Mouse (Mus musculus) embryonic facial prominence, embryonic 10.5 days (tissue): ENCODE data around the gene Usp48. TPM values are rescaled to one million over a fixed set of nuclear protein-coding genes. Genes with fewer than 3 reads are reported as not detected.

ENCODE experiments used
- DNase-seq: peaks from one replicate; pipeline ENCODE4 v3.0.0-alpha.2; 2017; ENCODE audit warnings: low spot score
- H3K27ac ChIP-seq: fragments of 300-500 bp; sonication (generic); replicated peaks from 2 replicates; pipeline ENCODE4 v1.5.1; 2016; ENCODE audit warnings: mild to moderate bottlenecking
- H3K27me3 ChIP-seq: fragments of 300-500 bp; sonication (generic); replicated peaks from 2 replicates; pipeline ENCODE4 v1.6.1; 2016; ENCODE audit warnings: low read depth, mild to moderate bottlenecking; ENCODE audit not compliant: poor library complexity, severe bottlenecking
- H3K36me3 ChIP-seq: fragments of 300-500 bp; sonication (generic); replicated peaks from 2 replicates; pipeline ENCODE4 v1.6.1; 2016; ENCODE audit warnings: mild to moderate bottlenecking, moderate library complexity
- H3K4me1 ChIP-seq: fragments of 300-500 bp; sonication (generic); 2 replicates; pipeline ENCODE4 v1.6.1; 2016
- H3K4me3 ChIP-seq: fragments of 300-500 bp; sonication (generic); 2 replicates; pipeline ENCODE4 v1.5.1; 2016; ENCODE audit warnings: mild to moderate bottlenecking, moderate library complexity
- H3K9me3 ChIP-seq: fragments of 300-500 bp; sonication (generic); 2 replicates; pipeline ENCODE4 v1.6.1; 2016; ENCODE audit warnings: mild to moderate bottlenecking
- WGBS: fragments of 180-500 bp; shearing (Covaris S2); methylation state at CpG from one replicate; pipeline ENCODE4 v1.1.7; 2016; 5-methylcytosine and 5-hydroxymethylcytosine counted together
- polyA plus RNA-seq: library from polyadenylated mRNA; unstranded; fragments of >200 nt; fragmentation: Nextera tagmentation; extraction: Ambion mirVana; gene quantifications from 2 replicates; pipeline ENCODE4 v1.2.1, GENCODE M21; 2016

Usp48 gene
- polyA plus RNA-seq, 1 experiment from 2014 or later: 79.1 TPM

- H3K4me1 ChIP-seq: no peaks in the 10 kb centered on the region
- no peak overlapping the region for H3K4me3 ChIP-seq
- peaks cover 99% of the 10 kb centered on the region for H3K36me3 ChIP-seq
- H3K27ac ChIP-seq: no peak overlapping the region
- WGBS: 83% methylated on average over 5 of the region's 5 CpGs
- no peaks in the 10 kb centered on the region for H3K9me3 ChIP-seq
- H3K27me3 ChIP-seq: no peaks in the 10 kb centered on the region
- no peak for DNase-seq
These were observed 57.4 kb downstream of the Usp48 start for GRCm38 (mm10) chr4:137650912-137651311.

- no peak overlapping the region for H3K27ac ChIP-seq
- 96% methylated on average over 5 of the region's 5 CpGs for WGBS
- H3K9me3 ChIP-seq: no peaks in the 10 kb centered on the region
- H3K36me3 ChIP-seq: peaks cover 100% of the 10 kb centered on the region
- DNase-seq: no peak
- H3K27me3 ChIP-seq: no peaks in the 10 kb centered on the region
- no peaks in the 10 kb centered on the region for H3K4me1 ChIP-seq
- H3K4me3 ChIP-seq: no peak overlapping the region
These were observed 59.3 kb downstream of the Usp48 start for GRCm38 (mm10) chr4:137652835-137653346.

- H3K36me3 ChIP-seq: peaks cover 82% of the 10 kb centered on the region
- no peak for DNase-seq
- H3K4me3 ChIP-seq: no peak overlapping the region
- H3K27ac ChIP-seq: no peak overlapping the region
- peaks cover 8% of the 10 kb centered on the region for H3K4me1 ChIP-seq
- WGBS: 91% methylated on average over 18 of the region's 18 CpGs
- H3K27me3 ChIP-seq: no peaks in the 10 kb centered on the region
- no peaks in the 10 kb centered on the region for H3K9me3 ChIP-seq
These were observed 61.9 kb downstream of the Usp48 start for GRCm38 (mm10) chr4:137655241-137656031.

GRCm38 (mm10) chr4:137657674-137658073 is 64.1 kb downstream of the Usp48 start:
- Histone ChIP-seq H3K36me3 (peaks cover 60% of the 10 kb centered on the region), H3K4me1 (peaks cover 15% of the 10 kb centered on the region), H3K27ac (no peak overlapping the region), H3K27me3 (0 out of 2 replicates have a peak, but pooled peaks cover 1% of the 10 kb centered on the region), H3K4me3 (no peak overlapping the region), H3K9me3 (no peaks in the 10 kb centered on the region)
- no peak for DNase-seq
- 92% methylated on average over 8 of the region's 8 CpGs for WGBS

- Histone ChIP-seq H3K4me3 (no peak overlapping the region), H3K36me3 (peaks cover 41% of the 10 kb centered on the region), H3K27ac (no peak overlapping the region), H3K4me1 (peaks cover 21% of the 10 kb centered on the region), H3K9me3 (no peaks in the 10 kb centered on the region), H3K27me3 (peaks cover 20% of the 10 kb centered on the region)
- DNase-seq: no peak
- WGBS: 75% methylated on average over 4 of the region's 4 CpGs
These were observed 66.0 kb downstream of the Usp48 start for GRCm38 (mm10) chr4:137659541-137659940.

- H3K4me1 ChIP-seq: peaks cover 28% of the 10 kb centered on the region
- no peak overlapping the region for H3K4me3 ChIP-seq
- H3K27ac ChIP-seq: peak overlapping the region; percentile 12
- DNase-seq: peak; percentile 21
- H3K9me3 ChIP-seq: no peaks in the 10 kb centered on the region
- 68% methylated on average over 10 of the region's 10 CpGs for WGBS
- peaks cover 31% of the 10 kb centered on the region for H3K36me3 ChIP-seq
- H3K27me3 ChIP-seq: peaks cover 30% of the 10 kb centered on the region
These were observed 67.0 kb downstream of the Usp48 start for GRCm38 (mm10) chr4:137660364-137661077.

GRCm38 (mm10) chr4:137661078-137661450 is 67.5 kb downstream of the Usp48 start:
- no peak overlapping the region for H3K4me3 ChIP-seq
- H3K9me3 ChIP-seq: no peaks in the 10 kb centered on the region
- H3K4me1 ChIP-seq: peaks cover 28% of the 10 kb centered on the region
- peaks cover 26% of the 10 kb centered on the region for H3K36me3 ChIP-seq
- peak overlapping the region; percentile 12; the same call in 1 of the 2 replicates for H3K27ac ChIP-seq
- peaks cover 35% of the 10 kb centered on the region for H3K27me3 ChIP-seq
- no peak for DNase-seq
- WGBS: 60% methylated on average over 2 of the region's 2 CpGs

- no peak overlapping the region for H3K4me3 ChIP-seq
- H3K27me3 ChIP-seq: peaks cover 40% of the 10 kb centered on the region
- 78% methylated on average over 6 of the region's 6 CpGs for WGBS
- H3K27ac ChIP-seq: peak overlapping the region; percentile 12; the same call in 1 of the 2 replicates
- no peak for DNase-seq
- peaks cover 30% of the 10 kb centered on the region for H3K4me1 ChIP-seq
- H3K9me3 ChIP-seq: no peaks in the 10 kb centered on the region
- H3K36me3 ChIP-seq: peaks cover 21% of the 10 kb centered on the region
These were observed 68.0 kb downstream of the Usp48 start for GRCm38 (mm10) chr4:137661547-137661946.

- WGBS: 87% methylated on average over 4 of the region's 4 CpGs
- Histone ChIP-seq H3K9me3 (no peaks in the 10 kb centered on the region), H3K4me1 (peaks cover 39% of the 10 kb centered on the region), H3K4me3 (no peak overlapping the region), H3K27ac (no peak overlapping the region), H3K27me3 (peaks cover 59% of the 10 kb centered on the region), H3K36me3 (peaks cover 3% of the 10 kb centered on the region; the same call in 1 of the 2 replicates)
- no peak for DNase-seq
These were observed 69.9 kb downstream of the Usp48 start for GRCm38 (mm10) chr4:137663491-137663890.

GRCm38 (mm10) chr4:137664433-137664979 is 71.0 kb downstream of the Usp48 start, which contains the start of gene Rap1gap:
Gene Rap1gap, plus strand, starts transcription at chr4:137664726.
- H3K27ac ChIP-seq: peak within 1 kb of the TSS; percentile 65
- no peaks in the 10 kb centered on the region for H3K36me3 ChIP-seq
- under 1% methylated on average over 44 of the region's 44 CpGs for WGBS
- peaks cover 59% of the 10 kb centered on the region for H3K27me3 ChIP-seq
- peaks cover 37% of the 10 kb centered on the region for H3K4me1 ChIP-seq
- peak within 1 kb of the TSS; percentile 74 for H3K4me3 ChIP-seq
- no peaks in the 10 kb centered on the region for H3K9me3 ChIP-seq
- DNase-seq: peak; percentile 62

GRCm38 (mm10) chr4:137664980-137665675 is 71.6 kb downstream of the Usp48 start:
- Histone ChIP-seq H3K27me3 (peaks cover 59% of the 10 kb centered on the region), H3K9me3 (no peaks in the 10 kb centered on the region), H3K36me3 (no peaks in the 10 kb centered on the region), H3K4me3 (peak overlapping the region; percentile 74), H3K4me1 (peaks cover 34% of the 10 kb centered on the region), H3K27ac (peak overlapping the region; percentile 65)
- DNase-seq: peak; percentile 21
- WGBS: 16% methylated on average over 15 of the region's 15 CpGs

GRCm38 (mm10) chr4:137665791-137666190 is 72.2 kb downstream of the Usp48 start:
- Histone ChIP-seq H3K27ac (no peak overlapping the region), H3K27me3 (peaks cover 59% of the 10 kb centered on the region), H3K4me3 (no peak overlapping the region), H3K4me1 (peaks cover 27% of the 10 kb centered on the region), H3K36me3 (no peaks in the 10 kb centered on the region), H3K9me3 (no peaks in the 10 kb centered on the region)
- WGBS: 91% methylated on average over 5 of the region's 5 CpGs
- no peak for DNase-seq
